Mouse (Mus musculus) colon, adult 2 months (tissue): ENCODE data around the gene Sigirr. TPM values are rescaled to one million over a fixed set of nuclear protein-coding genes. Genes with fewer than 3 reads are reported as not detected.

Experiments
- polyA plus RNA-seq: library from polyadenylated mRNA; depleted of rRNA; stranded (reverse); fragments of >200 nt; gene quantifications from 2 replicates; pipeline ENCODE4 v1.2.3, GENCODE M21; 2012; rRNA removed

Sigirr gene
- 41.9 and 54.5 TPM in 2 replicates for polyA plus RNA-seq

DNA sequence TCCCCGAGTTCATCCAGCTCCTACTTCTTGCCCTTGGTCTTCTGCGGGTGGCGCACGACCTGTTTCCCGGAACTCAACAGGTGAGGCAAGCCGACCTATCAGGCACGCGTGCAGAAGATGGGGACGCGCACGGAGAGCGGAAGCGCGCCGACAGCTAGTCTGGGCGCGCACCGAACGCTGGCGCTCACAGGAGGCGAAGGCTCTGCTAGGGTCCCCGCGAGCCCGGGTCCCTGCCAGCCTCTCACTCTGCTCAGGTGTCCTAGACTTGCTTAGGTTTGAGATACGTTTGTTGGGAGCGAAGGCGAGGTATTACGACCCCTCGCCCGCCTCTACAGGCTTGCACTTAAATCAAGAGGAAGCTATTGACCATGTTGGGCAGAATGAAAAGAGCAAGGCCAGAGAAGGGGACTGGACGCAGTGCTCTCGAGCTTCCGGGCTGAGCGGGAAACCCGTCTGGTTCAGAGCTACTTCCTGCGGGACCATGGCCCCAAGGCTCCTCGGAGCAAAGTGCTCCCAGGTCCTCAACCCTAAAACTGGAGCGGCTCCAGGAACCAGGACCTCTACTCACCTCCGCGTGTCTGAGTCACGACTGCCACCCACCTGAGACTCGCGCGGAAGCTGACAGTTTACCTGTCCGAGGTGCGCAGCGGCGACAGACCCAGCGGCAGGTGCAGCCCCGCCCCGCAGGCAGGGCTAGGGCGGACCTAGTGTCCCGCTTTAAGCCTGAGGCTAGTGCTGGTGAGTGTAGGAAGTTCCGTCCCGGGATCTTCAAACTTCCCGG is at the start of gene Sigirr:
Gene Sigirr (minus strand): TSS at position 662 of the 781 bp plus-strand sequence.

DNA sequence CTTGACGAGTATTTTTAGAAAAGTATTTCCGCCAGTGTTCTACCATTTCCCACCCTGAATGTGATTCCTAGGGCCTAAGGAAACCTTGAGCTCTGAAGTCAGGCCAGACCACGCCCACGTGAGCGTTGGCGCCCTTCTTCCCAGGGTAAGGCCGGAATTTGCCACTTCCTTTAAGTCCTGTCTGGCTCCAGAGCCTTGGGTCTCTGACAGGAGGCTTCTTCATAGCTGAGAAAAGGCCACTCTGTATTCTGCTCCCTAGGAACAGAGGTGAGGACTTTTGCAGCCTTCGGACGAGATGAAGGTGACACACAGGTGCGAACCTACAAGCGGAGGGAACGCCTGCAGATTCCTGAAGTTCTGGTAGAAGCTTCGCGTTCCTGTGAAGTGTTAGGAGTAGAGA is 21.9 kb upstream of the Sigirr start, which contains the start of gene Ptdss2:
Gene Ptdss2 (plus strand): TSS at position 138 of the 400 bp plus-strand sequence.

DNA sequence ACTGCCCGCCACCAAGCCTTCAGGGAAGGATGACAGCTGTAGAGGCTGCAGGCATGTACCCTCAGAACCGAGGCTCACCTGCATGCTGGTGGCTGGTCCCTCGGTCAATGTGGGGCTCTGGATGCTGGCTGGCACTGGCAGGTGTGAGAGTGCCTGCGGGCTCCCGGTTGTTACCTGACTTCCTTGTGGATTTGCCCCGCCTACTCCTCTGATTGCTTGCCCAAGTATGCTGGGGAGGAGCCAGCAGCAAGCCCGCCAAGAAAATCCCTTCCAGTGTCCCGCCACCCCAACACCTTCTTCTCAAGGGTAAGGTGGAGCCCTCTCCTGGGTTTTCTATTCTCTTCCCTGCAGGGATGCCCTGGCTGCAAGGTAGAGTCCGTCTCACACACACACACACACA is 17.3 kb upstream of the Sigirr start, which contains the start of gene Ano9:
Gene Ano9 (minus strand): TSS at position 171 of the 400 bp plus-strand sequence.

DNA sequence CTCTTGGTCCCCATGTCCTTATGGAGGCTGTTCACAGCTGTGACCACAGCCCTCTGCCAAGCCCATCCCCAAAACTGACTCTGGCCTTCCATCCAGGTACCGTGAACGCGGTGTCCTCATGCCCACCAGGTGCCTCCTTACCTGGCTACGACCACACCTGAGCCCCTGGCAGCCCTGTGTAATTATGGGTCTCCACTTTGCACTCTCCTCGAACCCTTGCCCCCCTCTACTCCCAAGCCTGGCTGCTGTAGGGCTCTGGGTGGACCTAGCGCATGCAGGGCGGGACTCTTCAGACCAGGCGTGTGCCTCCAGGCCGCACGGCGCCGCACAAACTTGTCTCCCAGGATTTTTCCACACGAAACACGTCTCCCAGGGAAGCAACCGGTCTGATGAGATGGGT is 22.5 kb downstream of the Sigirr start, which contains the start of gene Pkp3:
Gene Pkp3 (plus strand): TSS at position 378 of the 400 bp plus-strand sequence.

DNA sequence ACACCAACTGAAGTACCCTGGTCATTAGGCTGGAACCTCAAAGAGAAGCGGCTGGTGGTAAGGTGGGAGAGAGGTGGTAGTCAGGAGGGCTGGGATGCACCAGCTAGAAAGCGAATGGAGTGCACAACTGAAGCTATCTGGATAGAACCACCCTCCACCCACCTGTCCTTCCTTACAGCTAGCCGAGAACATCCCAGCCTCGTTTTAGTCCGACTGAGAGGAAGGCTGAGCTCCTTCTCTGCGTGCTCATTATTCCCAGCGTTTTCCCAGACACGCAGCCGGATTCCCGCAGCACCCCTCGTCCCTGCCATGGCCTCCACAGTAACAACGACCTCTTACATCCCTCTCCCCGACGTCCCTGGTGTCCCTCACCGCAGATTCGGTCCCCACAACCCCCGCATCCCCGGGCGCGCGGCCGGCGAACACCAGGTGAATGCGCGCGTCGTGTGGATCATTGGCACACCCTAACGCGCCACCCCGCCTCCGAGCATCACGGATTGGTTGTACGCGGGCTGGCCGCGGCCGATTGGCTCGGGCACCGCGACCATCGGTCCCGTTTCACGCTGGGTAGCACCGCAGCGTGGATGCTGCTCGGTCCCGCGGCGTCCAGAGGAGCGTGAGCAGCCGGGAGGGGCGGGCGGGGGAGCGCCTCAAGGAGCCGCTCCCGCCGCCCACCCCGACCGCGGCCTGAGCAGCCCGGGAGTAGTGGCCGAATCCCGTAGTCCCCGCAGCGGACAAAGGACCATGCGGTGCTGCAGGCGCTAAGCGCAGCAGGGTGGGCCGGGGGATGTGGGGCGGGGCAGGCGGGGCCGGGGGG is 39.7 kb downstream of the Sigirr start, which contains the start of gene B4galnt4:
Gene B4galnt4 (plus strand): TSS at position 679 of the 817 bp plus-strand sequence.

Other genes with a start within 250 kb of the Sigirr start
- gene Gm45785, start 244.2 kb downstream of the Sigirr start, polyA plus RNA-seq: 2.8 TPM in 1 of 2 replicates, not detected in the other
- 109 and 117 TPM in 2 replicates for gene Ric8a, start 243.6 kb downstream of the Sigirr start, polyA plus RNA-seq
- 23.7 and 24.1 TPM in 2 replicates for gene Bet1l, start 243.0 kb downstream of the Sigirr start, polyA plus RNA-seq
- gene Psmd13, start 218.6 kb downstream of the Sigirr start, polyA plus RNA-seq: 53.8 and 58.2 TPM in 2 replicates
- gene Sirt3, start 218.3 kb downstream of the Sigirr start, polyA plus RNA-seq: 29.5 and 34.3 TPM in 2 replicates
- gene Cox8b, start 200.1 kb downstream of the Sigirr start, polyA plus RNA-seq: 3.4 and 4.0 TPM in 2 replicates
- gene Nlrp6, start 179.7 kb downstream of the Sigirr start, polyA plus RNA-seq: 82.3 and 99.4 TPM in 2 replicates
- gene Pgghg, start 159.2 kb downstream of the Sigirr start, polyA plus RNA-seq: 40.3 and 53.5 TPM in 2 replicates
- 1.5 and 1.6 TPM in 2 replicates for gene Ifitm5, start 150.3 kb downstream of the Sigirr start, polyA plus RNA-seq
- not detected in 2 replicates for gene Gm45717, start 144.6 kb downstream of the Sigirr start, polyA plus RNA-seq
- gene Ifitm2, start 144.6 kb downstream of the Sigirr start, polyA plus RNA-seq: 481 and 681 TPM in 2 replicates
- 83.6 and 107 TPM in 2 replicates for gene Ifitm1, start 133.4 kb downstream of the Sigirr start, polyA plus RNA-seq
- 135 and 161 TPM in 2 replicates for gene Ifitm3, start 89.8 kb downstream of the Sigirr start, polyA plus RNA-seq
- gene Ifitm6, start 82.6 kb downstream of the Sigirr start, polyA plus RNA-seq: 1.1 and 2.9 TPM in 2 replicates
- gene Gm17387, start 71.4 kb downstream of the Sigirr start, polyA plus RNA-seq: not detected in 2 replicates
- gene B4galnt4, start 39.5 kb downstream of the Sigirr start, polyA plus RNA-seq: 3.7 and 5.0 TPM in 2 replicates
- 141 and 148 TPM in 2 replicates for gene Pkp3, start 22.4 kb downstream of the Sigirr start, polyA plus RNA-seq
- 60.4 and 80.5 TPM in 2 replicates for gene Ano9, start 17.2 kb upstream of the Sigirr start, polyA plus RNA-seq
- 29.2 and 32.7 TPM in 2 replicates for gene Ptdss2, start 21.8 kb upstream of the Sigirr start, polyA plus RNA-seq
- 140 and 158 TPM in 2 replicates for gene Rnh1, start 72.3 kb upstream of the Sigirr start, polyA plus RNA-seq
- gene Hras, start 93.4 kb upstream of the Sigirr start, polyA plus RNA-seq: 86.0 and 86.1 TPM in 2 replicates
- gene Lrrc56, start 93.6 kb upstream of the Sigirr start, polyA plus RNA-seq: 11.4 and 11.6 TPM in 2 replicates
- 11.8 and 12.9 TPM in 2 replicates for gene Lmntd2, start 113.5 kb upstream of the Sigirr start, polyA plus RNA-seq
- 224 and 235 TPM in 2 replicates for gene Rassf7, start 115.3 kb upstream of the Sigirr start, polyA plus RNA-seq
- gene Phrf1, start 128.2 kb upstream of the Sigirr start, polyA plus RNA-seq: 20.1 and 28.0 TPM in 2 replicates
- gene Irf7, start 165.9 kb upstream of the Sigirr start, polyA plus RNA-seq: 200 and 285 TPM in 2 replicates
- 405 and 478 TPM in 2 replicates for gene Cdhr5, start 176.2 kb upstream of the Sigirr start, polyA plus RNA-seq
- gene Sct, start 178.6 kb upstream of the Sigirr start, polyA plus RNA-seq: 105 and 193 TPM in 2 replicates
- 0.13 and 0.29 TPM in 2 replicates for gene Drd4, start 191.4 kb upstream of the Sigirr start, polyA plus RNA-seq
- gene Deaf1, start 227.1 kb upstream of the Sigirr start, polyA plus RNA-seq: 21.1 and 26.0 TPM in 2 replicates
- 22.3 and 31.1 TPM in 2 replicates for gene Tmem80, start 227.2 kb upstream of the Sigirr start, polyA plus RNA-seq
- 257 and 334 TPM in 2 replicates for gene Eps8l2, start 238.3 kb upstream of the Sigirr start, polyA plus RNA-seq